Comparison of ENCODE assay signal across 8 mouse cellular contexts in genomic region chr4:58205750-58206114, GRCm38 (mm10). TPM values are rescaled to one million over a fixed set of nuclear protein-coding genes. Genes with fewer than 3 reads are reported as not detected.
DNase-seq lines count a peak whose midpoint lies in the region; ATAC-seq and TF ChIP-seq lines count a peak whose summit lies in the region.
"Had no signal": no experiment of that assay in that cellular context is flagged by ENCODE, and none has a peak within 500 bp of the region (broad histone marks: within the 10 kb centered on the region; RNA-seq: fewer than 3 reads in every experiment).

No protein-coding gene starts in this region.

- peaks cover 13% of the 10 kb centered on the region for H3K27me3 ChIP-seq in lung, embryonic 15.5 days
- H3K27me3 ChIP-seq in forebrain, embryonic 12.5 days: peaks cover 37% of the 10 kb centered on the region
- H3K27me3 ChIP-seq in limb, embryonic 11.5 days (ENCODE audit: control insufficient read depth, insufficient read depth, low read length): no peaks in the 10 kb centered on the region

- no peaks in the 10 kb centered on the region for H3K9me3 ChIP-seq in lung, embryonic 15.5 days
- no peaks in the 10 kb centered on the region for H3K9me3 ChIP-seq in forebrain, embryonic 12.5 days
- no peaks in the 10 kb centered on the region for H3K9me3 ChIP-seq in limb, embryonic 11.5 days (ENCODE audit: control insufficient read depth, low read length)

- H3K36me3 ChIP-seq in lung, embryonic 15.5 days: no peaks in the 10 kb centered on the region
- no peaks in the 10 kb centered on the region for H3K36me3 ChIP-seq in forebrain, embryonic 12.5 days (replicated peaks)
- no peaks in the 10 kb centered on the region for H3K36me3 ChIP-seq in limb, embryonic 11.5 days (ENCODE audit: control insufficient read depth, insufficient read depth, low read length)

- under 1% methylated on average over 31 of the region's 31 CpGs for WGBS in lung, embryonic 15.5 days
- WGBS in forebrain, embryonic 12.5 days: 0% methylated on average over 31 of the region's 31 CpGs
- WGBS in limb, embryonic 11.5 days: 0% methylated on average over 31 of the region's 31 CpGs
- under 1% methylated on average over 31 of the region's 31 CpGs for WGBS in olfactory bulb, adult 2 months

- intact Hi-C loops in left cerebral cortex, postnatal 4 days (cut with DNase I): no loop called here

- peaks cover 13% of the 10 kb centered on the region for H3K4me1 ChIP-seq in lung, embryonic 15.5 days
- peaks cover 11% of the 10 kb centered on the region for H3K4me1 ChIP-seq in forebrain, embryonic 12.5 days
- peaks cover 14% of the 10 kb centered on the region for H3K4me1 ChIP-seq in limb, embryonic 11.5 days (ENCODE audit: control insufficient read depth, insufficient read depth, low read length)
- peaks cover 9% of the 10 kb centered on the region for H3K4me1 ChIP-seq in olfactory bulb, adult 2 months (ENCODE audit: control insufficient read depth, insufficient read depth, low read length)

- peak overlapping the region; percentile 94 for H3K27ac ChIP-seq in lung, embryonic 15.5 days
- no peak overlapping the region for H3K27ac ChIP-seq in forebrain, embryonic 12.5 days
- peak overlapping the region; percentile 48; the same call in 1 of the 2 replicates for H3K27ac ChIP-seq in limb, embryonic 11.5 days (replicated peaks; ENCODE audit: low read depth, low read length)
- H3K27ac ChIP-seq in olfactory bulb, adult 2 months (ENCODE audit: insufficient read depth, low read depth, low read length): no peak overlapping the region

- peak overlapping the region; percentile 90 for H3K4me2 ChIP-seq in lung, embryonic 15.5 days
- H3K4me2 ChIP-seq in forebrain, embryonic 12.5 days: peak overlapping the region; percentile 94
- H3K4me2 ChIP-seq in limb, embryonic 11.5 days (ENCODE audit: low read depth, severe bottlenecking): peak overlapping the region; percentile 85

- peak overlapping the region; percentile 72 for H3K9ac ChIP-seq in lung, embryonic 15.5 days
- peak overlapping the region; percentile 49 for H3K9ac ChIP-seq in forebrain, embryonic 12.5 days
- peak overlapping the region; percentile 68 for H3K9ac ChIP-seq in limb, embryonic 11.5 days (ENCODE audit: low read length)

- peak; percentile 13; the same call in 1 of the 2 replicates for ATAC-seq in lung, embryonic 15.5 days (ENCODE audit: borderline replicate concordance, extremely low read depth, low FRiP score, low TSS enrichment)
- ATAC-seq in forebrain, embryonic 12.5 days (ENCODE audit: low FRiP score): peak; percentile 39; the same call in 1 of the 2 replicates
- ATAC-seq in limb, embryonic 11.5 days (ENCODE audit: insufficient number of reproducible peaks, low FRiP score, low TSS enrichment, low read depth): no peak; the same call in 1 of the 2 replicates

- H3K4me3 ChIP-seq in lung, embryonic 15.5 days: peak overlapping the region; percentile 63
- peak overlapping the region; percentile 51 for H3K4me3 ChIP-seq in forebrain, embryonic 12.5 days (replicated peaks)
- peak overlapping the region; percentile 44 for H3K4me3 ChIP-seq in limb, embryonic 11.5 days (ENCODE audit: low read depth, low read length)
- H3K4me3 ChIP-seq in olfactory bulb, adult 2 months (ENCODE audit: insufficient read depth, low read depth, low read length): peak overlapping the region; percentile 52

- no peak for DNase-seq in lung, postnatal 36 days
- no peak for DNase-seq in limb, embryonic 11.5 days (ENCODE audit: low spot score)
- DNase-seq in urinary bladder, postnatal 4 days (ENCODE audit: low spot score in 2 of 2): no peak
- no peak for DNase-seq in left cerebral cortex, postnatal 4 days

- TF ChIP-seq CTCF in olfactory bulb, adult 2 months (IDR thresholded peaks at IDR 0.05; ENCODE audit: insufficient read depth, low read depth, low read length): no peak

- no peak for TF ChIP-seq POLR2A in olfactory bulb, adult 2 months (IDR thresholded peaks at IDR 0.05; ENCODE audit: insufficient read depth, low read depth, low read length)

RNA-seq across cellular contexts. Expression of gene Svep1, which starts 0.9 kb away (rescaled TPM):
- polyA plus RNA-seq in lung, embryonic 15.5 days (2015; fragmentation: Nextera tagmentation; extraction: Ambion mirVana): 11.2 and 12.7 TPM in 2 replicates
- polyA plus RNA-seq in forebrain, embryonic 12.5 days (2016; fragmentation: Nextera tagmentation; extraction: Ambion mirVana): 1.9 and 2.9 TPM in 2 replicates
- polyA plus RNA-seq in limb, embryonic 11.5 days (2014; fragmentation: Nextera tagmentation; extraction: Ambion mirVana): 1.6 and 3.2 TPM in 2 replicates
- polyA plus RNA-seq in olfactory bulb, adult 2 months (2012; ENCODE audit: insufficient read depth, insufficient read length, low replicate concordance, missing spikeins): not detected in 2 replicates
- total RNA-seq in left cerebral cortex, postnatal 4 days (2021): 1 to 10 TPM; 2.4 to 2.6 TPM
- total RNA-seq: neutrophil, adult 5-6 weeks had no signal

Comparison
In these comparisons a context has a peak if more than half of its experiments do, and no peak if none do; other contexts are left out.
1. H3K27ac ChIP-seq: peak in lung, embryonic 15.5 days (single experiment) and limb, embryonic 11.5 days (single experiment); none in forebrain, embryonic 12.5 days (single experiment) and olfactory bulb, adult 2 months (single experiment).
2. Peak in every context shown above with its lines, with median percentiles within 50 percentile points of each other: H3K4me2 ChIP-seq, H3K4me3 ChIP-seq and H3K9ac ChIP-seq.